Mouse (Mus musculus): ENCODE measurements around the gene Gm20795.
"Not testable (repeated sequence)": the region's sequence is repeated elsewhere in the genome, so short reads cannot be mapped to it uniquely, and the experiment has no call there.

Gm20795 gene

GRCm38 (mm10) chrY:40804614-40805013 lies at the start of gene Gm20795:
Gene Gm20795 (plus strand): TSS chrY:40804914.
- DNase-seq: not testable (repeated sequence)

- not testable (repeated sequence) for DNase-seq
These were observed 29.0 kb upstream of the Gm20795 start, which contains the start of gene Gm21797 for GRCm38 (mm10) chrY:40775665-40776064. Gene Gm21797 (minus strand): TSS chrY:40775765.

All from embryo, embryonic 11 days (tissue).